In the genomic region with DNA sequence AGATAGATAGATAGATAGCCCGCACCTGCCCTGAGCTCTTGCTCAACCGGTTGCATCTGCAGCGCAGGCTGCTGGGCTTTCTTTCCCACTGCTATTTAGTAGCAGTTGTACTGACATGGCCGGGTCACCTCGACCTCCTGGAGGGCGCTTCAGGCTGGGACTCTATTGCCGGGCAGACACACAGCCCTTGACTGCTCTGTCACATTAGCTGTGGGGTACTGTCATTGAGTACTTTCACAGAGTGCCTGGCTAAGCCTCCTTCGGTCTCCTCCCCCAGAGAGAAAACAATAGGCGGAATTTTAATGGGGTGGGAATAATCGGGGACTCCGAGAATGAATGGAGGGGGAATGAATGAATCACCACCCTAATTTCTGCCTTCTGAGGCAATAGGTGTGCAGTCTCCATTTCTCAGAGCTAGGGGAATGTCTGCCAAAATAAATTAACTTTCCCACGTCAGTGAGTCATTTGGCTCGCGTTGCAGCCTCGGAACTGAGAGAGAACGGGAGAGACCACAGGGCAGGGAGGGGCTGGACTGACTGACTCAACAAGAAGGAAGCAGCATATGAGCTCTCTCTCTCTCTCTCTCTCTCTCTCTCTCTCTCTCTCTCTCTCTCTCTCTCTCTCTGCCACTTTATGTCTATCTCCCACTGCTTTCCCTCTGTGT, we compare ENCODE assay signal across 8 mouse cellular contexts.
A peak's percentile ranks its signal among the peaks of the same experiment; 100 is the strongest.
DNase-seq lines count a peak whose midpoint lies in the region; ATAC-seq lines count a peak whose summit lies in the region.

No protein-coding gene starts in this region.

- peaks cover 26% of the 10 kb centered on the region for H3K4me1 ChIP-seq in lung, embryonic 15.5 days

- H3K27me3 ChIP-seq in lung, embryonic 15.5 days: peaks cover 15% of the 10 kb centered on the region; the same call in 1 of the 2 replicates

- H3K27ac ChIP-seq in lung, embryonic 15.5 days: peak overlapping the region; percentile 3; the same call in 1 of the 2 replicates

- peak; percentile 65 to 82 for ATAC-seq in hematopoietic stem cell, adult 5-6 weeks (replicated peaks in 1 of 2; ENCODE audit: insufficient read depth in 1 of 2, low FRiP score in 2 of 2, low TSS enrichment in 1 of 2, low read depth in 1 of 2, poor library complexity in 2 of 2, severe bottlenecking in 2 of 2)
- ATAC-seq in lung, embryonic 15.5 days (ENCODE audit: borderline replicate concordance, extremely low read depth, low FRiP score, low TSS enrichment): peak; percentile 64

- H3K36me3 ChIP-seq in lung, embryonic 15.5 days: no peaks in the 10 kb centered on the region

- H3K4me3 ChIP-seq in lung, embryonic 15.5 days: peak overlapping the region; percentile 19

- 6% methylated on average over 16 of the region's 16 CpGs for WGBS in lung, embryonic 15.5 days

- H3K4me2 ChIP-seq in lung, embryonic 15.5 days: peak overlapping the region; percentile 58

- no peaks in the 10 kb centered on the region for H3K9me3 ChIP-seq in lung, embryonic 15.5 days

- H3K9ac ChIP-seq in lung, embryonic 15.5 days: no peak overlapping the region

- peak; percentile 88 for DNase-seq in 3134 (ENCODE audit: extremely low read depth, insufficient read length, low spot score)
- DNase-seq in adrenal gland, postnatal 10 days: peak; percentile 78
- DNase-seq in frontal cortex, adult 2 months (ENCODE audit: extremely low spot score in 1 of 2, low spot score in 1 of 2): peak; percentile 53 to 84
- peak; percentile 24 for DNase-seq in layer of hippocampus, adult 9-10 months (ENCODE audit: low spot score)
- peak; percentile 24 for DNase-seq in ovary, postnatal 10 days (ENCODE audit: low spot score)
- no peak for DNase-seq in thymus, postnatal 25 days
